Mouse (Mus musculus): ENCODE data around the gene Imp4.

GRCm38 (mm10) chr1:34431431-34431830 lies 8.2 kb upstream of the Imp4 start:
- TF ChIP-seq CTCF (conservative IDR thresholded peaks at IDR 0.05; ENCODE audit: low read length): no peak
- no peak for TF ChIP-seq NANOG (IDR thresholded peaks at IDR 0.05; ENCODE audit: borderline replicate concordance, low read length)
- no peak for TF ChIP-seq POU5F1 (IDR thresholded peaks at IDR 0.05; ENCODE audit: borderline replicate concordance, low read length)

All from E14TG2a.4 (cell line).